Mouse (Mus musculus): ENCODE data around the gene Zfand2a. TPM values are rescaled to one million over a fixed set of nuclear protein-coding genes. Genes with fewer than 3 reads are reported as not detected.
A peak's percentile ranks its signal among the peaks of the same experiment; 100 is the strongest.

Zfand2a gene
- total RNA-seq, 2 experiments from 2014 or later = 8.6 to 10.2 TPM

GRCm38 (mm10) chr5:139437769-139438168 is 46.6 kb downstream of the Zfand2a start:
- intact Hi-C loops (cut with DNase I; ENCODE audit: low total_unique reads) = no loop called here
- no peak for DNase-seq

GRCm38 (mm10) chr5:139434940-139435339 is 49.4 kb downstream of the Zfand2a start:
- DNase-seq = peak; percentile 39

GRCm38 (mm10) chr5:139433842-139434568 is 50.3 kb downstream of the Zfand2a start:
- DNase-seq = no peak
- intact Hi-C loops (cut with DNase I; ENCODE audit: low total_unique reads) = no loop called here

More at GRCm38 (mm10) chr5:139434940-139435339, 49.4 kb downstream of the Zfand2a start:
- intact Hi-C loops (cut with DNase I; ENCODE audit: low total_unique reads) = no loop called here

GRCm38 (mm10) chr5:139432747-139433508 is 51.4 kb downstream of the Zfand2a start:
- intact Hi-C loops (cut with DNase I; ENCODE audit: low total_unique reads) = no loop called here
- DNase-seq = no peak

GRCm38 (mm10) chr5:139432333-139432732 is 52.0 kb downstream of the Zfand2a start:
- no peak for DNase-seq
- intact Hi-C loops (cut with DNase I; ENCODE audit: low total_unique reads) = no loop called here

DNA sequence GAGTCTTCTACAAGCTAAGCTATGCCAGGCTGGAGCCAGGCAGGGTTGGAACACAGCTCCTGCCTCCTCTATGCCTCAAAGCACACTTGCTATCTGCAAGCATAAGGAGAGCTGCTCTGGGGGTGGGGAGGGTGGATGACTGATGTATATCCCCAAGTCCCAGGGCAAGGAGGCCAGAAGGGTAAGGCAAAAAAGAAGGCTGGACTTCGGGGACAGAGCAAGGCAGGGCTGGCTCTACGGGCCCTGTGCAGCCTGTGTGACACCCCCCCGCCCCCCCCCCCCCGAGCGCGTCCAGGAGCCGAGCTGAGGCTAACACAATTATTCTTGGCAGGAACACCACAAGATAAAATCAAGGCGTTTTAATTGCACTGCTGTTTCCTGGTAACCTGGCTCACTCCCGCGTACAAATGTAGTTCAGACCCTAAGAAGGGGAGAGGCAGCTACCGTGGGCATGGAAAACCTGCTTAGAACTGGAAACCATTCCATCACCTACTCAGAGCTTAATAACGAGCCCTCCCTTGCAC is 54.5 kb downstream of the Zfand2a start:
- intact Hi-C loops (cut with DNase I; ENCODE audit: low total_unique reads) = no loop called here

GRCm38 (mm10) chr5:139427989-139428388 is 56.4 kb downstream of the Zfand2a start:
- DNase-seq = no peak
- intact Hi-C loops (cut with DNase I; ENCODE audit: low total_unique reads) = no loop called here

More for the DNA sequence above, 54.5 kb downstream of the Zfand2a start:
- DNase-seq = no peak

GRCm38 (mm10) chr5:139427001-139427400 is 57.3 kb downstream of the Zfand2a start:
- intact Hi-C loops (cut with DNase I; ENCODE audit: low total_unique reads) = no loop called here
- DNase-seq = no peak

- intact Hi-C loops (cut with DNase I; ENCODE audit: low total_unique reads) = no loop called here
- no peak for DNase-seq
These were observed 59.2 kb downstream of the Zfand2a start for GRCm38 (mm10) chr5:139425198-139425597.

GRCm38 (mm10) chr5:139423026-139423865 is 61.1 kb downstream of the Zfand2a start, which contains the start of gene Gper1:
Gper1 (plus strand) TSS chr5:139423151.
- DNase-seq = peak; percentile 64
- intact Hi-C loops (cut with DNase I; ENCODE audit: low total_unique reads) = no loop called here

Other genes with a start within 250 kb of the Zfand2a start
- 10 to 100 TPM; 36.2 to 39.8 TPM for gene Get4, start 232.2 kb downstream of the Zfand2a start, total RNA-seq (2021)
- gene Adap1, start 158.9 kb downstream of the Zfand2a start, total RNA-seq (2021) = 1 to 10 TPM in 1 of 2 experiments, under 1 TPM in 1; 0.78 to 2.0 TPM
- gene Cox19, start 133.1 kb downstream of the Zfand2a start, total RNA-seq (2021) = 10 to 100 TPM; 58.6 to 79.3 TPM
- gene Cyp2w1, start 131.9 kb downstream of the Zfand2a start, total RNA-seq (2021) = not detected
- 10 to 100 TPM; 17.2 to 26.0 TPM for gene Gpr146, start 106.9 kb downstream of the Zfand2a start, total RNA-seq (2021)
- under 1 TPM; 0.39 to 0.60 TPM for gene C130050O18Rik, start 79.3 kb downstream of the Zfand2a start, total RNA-seq (2021)
- 1 to 10 TPM; 2.2 to 2.4 TPM for gene Gper1, start 61.4 kb downstream of the Zfand2a start, total RNA-seq (2021)
- 1 to 10 TPM; 9.2 TPM for gene 3110082I17Rik, start 24.0 kb downstream of the Zfand2a start, total RNA-seq (2021)
- gene Uncx, start 58.9 kb upstream of the Zfand2a start, total RNA-seq (2021) = not detected